Mouse (Mus musculus): ENCODE data around the gene Hoxb6. TPM values are rescaled to one million over a fixed set of nuclear protein-coding genes. Genes with fewer than 3 reads are reported as not detected.

Gene Hoxb6
- polyA plus RNA-seq, 1 experiment: 0.11 TPM

- TF ChIP-seq GATA1 (IDR thresholded peaks at IDR 0.05; ENCODE audit: low read length): no peak
Observed at GRCm38 (mm10) chr11:96323154-96323553, 30.9 kb downstream of the Hoxb6 start, which contains the start of gene Hoxb3. TSS of gene Hoxb3 (plus strand) at chr11:96323326.

DNA sequence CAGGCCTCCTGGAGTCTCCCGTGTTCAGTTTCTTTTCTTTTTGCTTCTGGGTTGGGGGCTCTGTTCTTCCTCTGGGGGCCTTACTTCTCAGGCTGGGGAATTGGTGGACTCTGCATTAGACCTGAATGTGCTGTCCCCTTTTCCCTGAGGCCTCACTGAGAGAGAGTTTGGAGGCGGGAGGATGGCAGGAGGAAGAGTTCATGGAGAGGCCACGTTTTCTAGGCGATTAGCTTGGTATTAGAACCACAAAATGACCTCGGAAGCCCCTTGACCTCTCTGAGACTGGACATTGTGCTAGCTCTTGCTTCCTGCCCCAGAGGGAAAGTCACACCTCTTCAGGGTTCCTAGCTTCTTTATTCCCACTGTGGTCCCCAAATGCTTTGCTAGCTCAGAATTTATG is 31.8 kb downstream of the Hoxb6 start:
- TF ChIP-seq GATA1 (IDR thresholded peaks at IDR 0.05; ENCODE audit: low read length): no peak

DNA sequence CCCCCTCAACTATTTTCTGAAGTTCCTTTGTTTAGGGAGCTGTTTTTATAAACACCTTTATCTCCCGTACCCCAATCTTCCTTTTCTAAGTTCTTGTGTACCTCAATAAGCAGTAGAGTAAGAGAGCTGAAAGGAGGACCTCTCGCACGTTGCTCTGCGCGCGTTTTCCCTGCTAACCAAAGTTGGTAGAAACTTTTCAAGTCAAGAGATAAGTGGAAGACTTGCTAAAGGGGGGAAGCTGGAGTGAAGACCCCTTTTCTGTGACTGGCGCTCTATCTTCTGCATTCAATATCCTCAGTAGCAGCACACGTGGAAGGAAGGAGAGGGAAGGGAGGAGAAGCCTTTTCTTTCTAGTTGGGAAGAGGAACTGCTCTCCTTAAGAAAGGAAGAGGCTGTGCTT is 32.7 kb downstream of the Hoxb6 start:
- no peak for TF ChIP-seq GATA1 (IDR thresholded peaks at IDR 0.05; ENCODE audit: low read length)

GRCm38 (mm10) chr11:96325747-96326212 is 33.5 kb downstream of the Hoxb6 start:
- no peak for TF ChIP-seq GATA1 (IDR thresholded peaks at IDR 0.05; ENCODE audit: low read length)

DNA sequence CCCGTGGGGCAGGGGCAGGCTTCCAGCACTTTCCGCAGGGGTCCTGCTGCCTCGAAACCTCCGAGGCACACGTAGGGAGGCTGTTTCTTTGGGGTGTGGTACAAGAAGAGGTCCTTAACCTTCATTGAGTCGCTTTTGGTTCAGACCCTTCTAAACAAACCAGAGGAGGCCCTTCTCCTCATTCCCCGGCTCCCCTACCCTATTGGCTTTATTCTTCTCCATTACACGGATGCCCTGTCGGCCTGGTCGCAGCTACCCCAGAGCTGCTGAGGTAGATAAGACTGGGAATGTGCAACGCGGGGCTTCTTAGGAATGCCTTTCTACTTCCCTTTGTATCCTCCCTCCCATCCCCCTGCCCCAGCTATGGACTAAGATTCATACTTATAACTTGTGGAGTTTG is 34.4 kb downstream of the Hoxb6 start:
- no peak for TF ChIP-seq GATA1 (IDR thresholded peaks at IDR 0.05; ENCODE audit: low read length)

- no peak for TF ChIP-seq GATA1 (IDR thresholded peaks at IDR 0.05; ENCODE audit: low read length)
Observed at GRCm38 (mm10) chr11:96327122-96327521, 34.8 kb downstream of the Hoxb6 start.

DNA sequence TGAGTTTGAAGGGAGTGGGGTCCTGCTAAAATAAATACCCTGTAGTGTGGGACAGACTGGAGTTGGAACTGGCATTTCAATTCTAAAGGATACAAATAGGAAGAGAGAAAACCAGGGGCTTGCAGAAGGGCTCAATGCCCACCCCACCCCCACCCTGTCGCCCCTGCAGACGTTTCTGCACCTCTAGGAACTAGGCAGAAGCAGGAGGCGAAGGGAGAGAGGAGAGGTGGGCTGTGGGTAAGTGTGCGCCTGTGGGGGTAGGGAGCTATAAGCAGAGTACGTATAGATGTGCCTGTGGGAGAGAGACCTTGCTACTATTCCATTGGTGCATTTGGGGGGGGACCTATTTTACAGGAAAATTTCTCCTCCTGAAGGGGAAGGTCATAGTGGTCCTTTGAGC is 35.5 kb downstream of the Hoxb6 start:
- no peak for TF ChIP-seq GATA1 (IDR thresholded peaks at IDR 0.05; ENCODE audit: low read length)

- no peak for TF ChIP-seq GATA1 (IDR thresholded peaks at IDR 0.05; ENCODE audit: low read length)
Observed at GRCm38 (mm10) chr11:96328605-96329004, 36.3 kb downstream of the Hoxb6 start.

DNA sequence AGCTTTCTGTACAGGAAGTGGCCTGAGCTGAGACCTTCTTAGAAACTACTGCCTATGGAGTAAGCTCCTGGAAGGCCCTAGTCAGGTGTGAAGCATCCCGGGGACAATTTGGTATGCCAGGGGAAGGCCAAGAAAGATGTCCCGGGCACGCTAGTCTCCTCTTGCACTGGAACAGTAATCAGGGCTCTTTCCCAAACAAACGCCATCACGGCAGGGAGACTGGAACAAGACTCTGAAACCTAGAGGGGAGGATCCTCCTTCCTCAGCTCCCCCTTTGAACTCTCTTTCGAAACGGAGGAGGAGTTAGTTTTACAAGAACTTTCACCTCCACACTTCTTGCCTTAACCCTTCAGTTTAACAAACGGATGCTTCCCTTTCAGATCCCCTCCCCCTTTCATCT is 39.8 kb downstream of the Hoxb6 start:
- no peak for TF ChIP-seq GATA1 (IDR thresholded peaks at IDR 0.05; ENCODE audit: low read length)

- no peak for TF ChIP-seq GATA1 (IDR thresholded peaks at IDR 0.05; ENCODE audit: low read length)
Observed at GRCm38 (mm10) chr11:96332618-96333032, 40.3 kb downstream of the Hoxb6 start.

DNA sequence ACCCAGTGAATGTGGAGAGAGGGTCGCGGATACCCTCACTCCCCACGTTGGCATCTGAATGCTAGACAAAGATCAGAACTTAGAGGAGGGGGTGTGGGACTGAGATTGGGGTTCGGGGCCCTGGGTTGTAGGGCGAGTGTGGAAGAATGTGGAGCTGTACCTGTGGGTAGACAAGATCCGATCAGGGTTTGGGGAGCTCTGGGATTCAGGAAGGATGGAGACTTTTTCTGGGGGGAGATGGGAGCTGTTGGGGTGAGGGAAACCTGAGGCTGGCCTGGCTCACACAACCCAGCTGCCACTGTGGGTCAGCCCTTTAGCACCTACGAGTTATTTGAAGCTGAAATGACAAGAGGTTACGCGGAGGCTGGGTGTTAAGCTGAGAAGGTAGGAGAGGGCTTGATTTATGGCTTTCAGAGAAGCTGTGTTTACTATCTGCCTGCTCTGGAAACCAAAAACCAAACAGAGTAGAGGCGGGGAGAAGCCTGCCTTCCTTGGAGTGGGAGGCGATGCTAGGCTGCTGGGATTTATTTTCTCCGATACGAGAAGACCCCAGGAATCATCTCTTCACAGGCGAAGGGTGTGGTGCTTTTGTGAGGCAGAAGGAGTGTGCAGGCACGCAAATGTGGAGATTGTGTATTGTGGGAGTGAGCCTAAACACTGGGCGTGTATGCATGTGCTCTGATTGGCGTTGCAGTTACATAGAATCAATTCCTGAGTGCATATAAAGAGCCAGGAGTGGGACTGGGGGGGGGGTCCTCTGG is 41.1 kb downstream of the Hoxb6 start:
- no peak for TF ChIP-seq GATA1 (IDR thresholded peaks at IDR 0.05; ENCODE audit: low read length)

DNA sequence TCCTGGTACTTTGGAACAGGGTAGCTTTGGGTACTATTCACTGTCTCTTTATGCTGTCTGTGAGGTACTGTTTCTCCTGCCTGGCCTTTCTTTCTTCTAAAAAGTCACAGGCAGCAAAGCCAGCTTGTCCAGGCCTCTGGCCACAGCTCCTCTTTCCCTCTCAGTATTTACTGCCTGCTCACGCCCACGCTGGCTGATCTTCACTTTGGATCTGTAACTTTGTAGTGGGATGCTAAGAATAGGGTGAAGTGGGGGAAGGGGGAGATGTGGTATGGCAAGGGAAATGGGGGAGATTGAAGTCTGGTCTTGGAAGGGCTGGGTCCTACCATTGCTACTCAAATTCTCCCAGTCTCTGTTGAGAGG is 41.7 kb downstream of the Hoxb6 start:
- TF ChIP-seq GATA1 (IDR thresholded peaks at IDR 0.05; ENCODE audit: low read length): no peak

DNA sequence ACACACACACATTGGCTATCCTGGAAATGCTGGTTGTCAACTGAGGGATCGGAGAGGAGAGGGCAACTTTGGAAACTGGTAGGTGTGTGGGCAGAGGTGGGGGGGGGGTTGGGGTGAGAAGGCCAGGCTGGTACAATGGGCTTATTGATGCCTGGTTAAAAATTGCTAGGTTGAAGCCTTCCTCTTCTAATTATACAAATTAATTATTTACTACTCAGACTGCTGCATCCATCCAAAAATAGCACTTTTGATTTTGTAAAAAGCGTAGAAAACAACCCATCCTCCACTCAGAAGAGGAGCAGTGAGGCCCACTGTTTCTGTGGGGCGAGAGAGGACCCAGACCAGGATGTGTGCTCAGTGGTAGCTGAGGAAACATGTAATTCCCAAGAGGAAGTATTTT is 42.7 kb downstream of the Hoxb6 start:
- no peak for TF ChIP-seq GATA1 (IDR thresholded peaks at IDR 0.05; ENCODE audit: low read length)

- no peak for TF ChIP-seq GATA1 (IDR thresholded peaks at IDR 0.05; ENCODE audit: low read length)
Observed at GRCm38 (mm10) chr11:96336597-96336996, 44.3 kb downstream of the Hoxb6 start.

- no peak for TF ChIP-seq GATA1 (IDR thresholded peaks at IDR 0.05; ENCODE audit: low read length)
Observed at GRCm38 (mm10) chr11:96337026-96337425, 44.8 kb downstream of the Hoxb6 start.

GRCm38 (mm10) chr11:96338957-96339855 is 46.9 kb downstream of the Hoxb6 start:
- TF ChIP-seq GATA1 (IDR thresholded peaks at IDR 0.05; ENCODE audit: low read length): no peak
